ENCODE assay signal across 11 mouse cellular contexts in the genomic region with DNA sequence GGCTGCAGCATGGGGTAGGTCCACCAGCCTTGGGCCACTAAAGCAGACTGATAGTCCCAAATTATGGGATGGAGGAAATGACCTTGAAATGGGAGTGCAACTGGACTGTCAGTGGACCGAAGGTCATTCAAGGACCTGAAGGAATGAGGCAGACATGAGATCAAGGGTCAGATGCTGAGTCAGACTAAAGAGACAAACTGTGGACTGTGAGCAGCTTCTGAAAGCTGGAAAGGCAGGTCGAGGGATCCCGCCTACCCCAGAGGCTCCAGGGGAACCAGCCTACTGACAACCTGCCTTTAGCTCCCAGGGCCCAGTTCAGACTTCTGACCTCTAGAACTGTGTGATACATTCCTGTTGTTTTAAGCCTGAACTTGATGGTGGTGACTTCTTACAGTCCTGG. TPM values are rescaled to one million over a fixed set of nuclear protein-coding genes. Genes with fewer than 3 reads are reported as not detected.
A peak's percentile ranks its signal among the peaks of the same experiment; 100 is the strongest.
DNase-seq lines count a peak whose midpoint lies in the region; ATAC-seq and TF ChIP-seq lines count a peak whose summit lies in the region.
"Had no signal": no experiment of that assay in that cellular context is flagged by ENCODE, and none has a peak within 500 bp of the region (broad histone marks: within the 10 kb centered on the region; RNA-seq: fewer than 3 reads in every experiment).

No protein-coding gene starts in this region.

- no peak overlapping the region for H3K4me3 ChIP-seq in hindbrain, embryonic 11.5 days (ENCODE audit: low read depth, low read length)
- H3K4me3 ChIP-seq in hindbrain, postnatal 0 days (ENCODE audit: low read length) = no peak overlapping the region
- H3K4me3 ChIP-seq in midbrain, embryonic 13.5 days (replicated peaks) = no peak overlapping the region
- H3K4me3 ChIP-seq in midbrain, embryonic 15.5 days = no peak overlapping the region
- H3K4me3 ChIP-seq in stomach, postnatal 0 days (ENCODE audit: low read depth, low read length) = no peak overlapping the region

- H3K4me1 ChIP-seq in hindbrain, embryonic 11.5 days (replicated peaks; ENCODE audit: control insufficient read depth, insufficient read depth, low read length) = peaks cover 42% of the 10 kb centered on the region
- peaks cover 39% of the 10 kb centered on the region for H3K4me1 ChIP-seq in hindbrain, postnatal 0 days (ENCODE audit: insufficient read depth, low read length)
- H3K4me1 ChIP-seq in midbrain, embryonic 13.5 days (replicated peaks) = peaks cover 62% of the 10 kb centered on the region
- H3K4me1 ChIP-seq in midbrain, embryonic 15.5 days = peaks cover 39% of the 10 kb centered on the region
- H3K4me1 ChIP-seq in stomach, postnatal 0 days (replicated peaks; ENCODE audit: control insufficient read depth, insufficient read depth) = no peaks in the 10 kb centered on the region

- no peaks in the 10 kb centered on the region for H3K9me3 ChIP-seq in hindbrain, embryonic 11.5 days (ENCODE audit: control insufficient read depth, low read length)
- no peaks in the 10 kb centered on the region for H3K9me3 ChIP-seq in hindbrain, postnatal 0 days (ENCODE audit: low read length)
- H3K9me3 ChIP-seq in midbrain, embryonic 13.5 days = no peaks in the 10 kb centered on the region
- H3K9me3 ChIP-seq in midbrain, embryonic 15.5 days = no peaks in the 10 kb centered on the region
- no peaks in the 10 kb centered on the region for H3K9me3 ChIP-seq in stomach, postnatal 0 days (ENCODE audit: control insufficient read depth, low read length)
- H3K9me3 ChIP-seq: megakaryocyte, embryonic 14.5 days had no signal

- 53% methylated on average over 3 of the region's 3 CpGs for WGBS in hindbrain, embryonic 11.5 days
- WGBS in hindbrain, postnatal 0 days = 60% methylated on average over 3 of the region's 3 CpGs
- 67% methylated on average over 3 of the region's 3 CpGs for WGBS in midbrain, embryonic 13.5 days
- WGBS in midbrain, embryonic 15.5 days = 76% methylated on average over 3 of the region's 3 CpGs
- 69% methylated on average over 3 of the region's 3 CpGs for WGBS in stomach, postnatal 0 days

- peak; percentile 15 for DNase-seq in adrenal gland, adult 2 months
- no peak for DNase-seq in adrenal gland, postnatal 10 days
- DNase-seq in hindbrain, embryonic 11.5 days (ENCODE audit: low spot score) = no peak
- DNase-seq in hindbrain, postnatal 0 days (ENCODE audit: low spot score) = no peak
- DNase-seq in stomach, postnatal 0 days (ENCODE audit: low spot score) = no peak
- DNase-seq: layer of hippocampus, adult 9-11 months had no signal

- no peak for ATAC-seq in hindbrain, embryonic 11.5 days (ENCODE audit: low FRiP score)
- no peak for ATAC-seq in hindbrain, postnatal 0 days
- ATAC-seq in midbrain, embryonic 13.5 days = no peak
- no peak for ATAC-seq in midbrain, embryonic 15.5 days (replicated peaks)
- ATAC-seq in stomach, postnatal 0 days (ENCODE audit: low FRiP score, low TSS enrichment) = no peak
- no peak for ATAC-seq in CD4-positive, CD25-positive, alpha-beta regulatory T cell, adult 4 months
- ATAC-seq: activated CD4-positive, CD25-positive, alpha-beta regulatory T cell, adult 4 months had no signal

- H3K27ac ChIP-seq in hindbrain, embryonic 11.5 days (ENCODE audit: low read depth, low read length) = peak overlapping the region; percentile 80
- H3K27ac ChIP-seq in hindbrain, postnatal 0 days = no peak overlapping the region
- H3K27ac ChIP-seq in midbrain, embryonic 13.5 days = peak overlapping the region; percentile 78; the same call in 1 of the 2 replicates
- H3K27ac ChIP-seq in midbrain, embryonic 15.5 days = no peak overlapping the region
- peak overlapping the region; percentile 40; the same call in 1 of the 2 replicates for H3K27ac ChIP-seq in stomach, postnatal 0 days (replicated peaks)

- no peak for TF ChIP-seq CTCF in hindbrain, postnatal 0 days (IDR thresholded peaks at IDR 0.05; ENCODE audit: low read depth)
- TF ChIP-seq CTCF in stomach, postnatal 0 days (IDR thresholded peaks at IDR 0.05; ENCODE audit: low read depth) = no peak

- no peak overlapping the region for H3K9ac ChIP-seq in hindbrain, embryonic 11.5 days (ENCODE audit: low read depth, low read length)
- no peak overlapping the region for H3K9ac ChIP-seq in hindbrain, postnatal 0 days (replicated peaks; ENCODE audit: low read length)
- H3K9ac ChIP-seq in midbrain, embryonic 13.5 days (replicated peaks) = no peak overlapping the region
- no peak overlapping the region for H3K9ac ChIP-seq in midbrain, embryonic 15.5 days
- no peak overlapping the region for H3K9ac ChIP-seq in stomach, postnatal 0 days (ENCODE audit: low read length)

- no peaks in the 10 kb centered on the region for H3K36me3 ChIP-seq in hindbrain, embryonic 11.5 days (ENCODE audit: control insufficient read depth, insufficient read depth, low read length)
- H3K36me3 ChIP-seq in hindbrain, postnatal 0 days (ENCODE audit: insufficient read depth, low read length) = no peaks in the 10 kb centered on the region
- no peaks in the 10 kb centered on the region for H3K36me3 ChIP-seq in midbrain, embryonic 13.5 days
- H3K36me3 ChIP-seq in midbrain, embryonic 15.5 days (replicated peaks) = no peaks in the 10 kb centered on the region
- no peaks in the 10 kb centered on the region for H3K36me3 ChIP-seq in stomach, postnatal 0 days (ENCODE audit: control insufficient read depth, insufficient read depth, low read length)

- H3K4me2 ChIP-seq in hindbrain, embryonic 11.5 days (replicated peaks; ENCODE audit: low read depth, low read length) = no peak overlapping the region
- H3K4me2 ChIP-seq in hindbrain, postnatal 0 days (ENCODE audit: low read depth, low read length) = no peak overlapping the region
- H3K4me2 ChIP-seq in midbrain, embryonic 13.5 days (replicated peaks) = no peak overlapping the region
- no peak overlapping the region for H3K4me2 ChIP-seq in midbrain, embryonic 15.5 days
- H3K4me2 ChIP-seq in stomach, postnatal 0 days (replicated peaks; ENCODE audit: low read depth) = no peak overlapping the region

- no peaks in the 10 kb centered on the region for H3K27me3 ChIP-seq in hindbrain, embryonic 11.5 days (ENCODE audit: control insufficient read depth, insufficient read depth, low read length)
- H3K27me3 ChIP-seq in hindbrain, postnatal 0 days (ENCODE audit: insufficient read depth, low read length) = no peaks in the 10 kb centered on the region
- no peaks in the 10 kb centered on the region for H3K27me3 ChIP-seq in midbrain, embryonic 13.5 days
- H3K27me3 ChIP-seq in midbrain, embryonic 15.5 days (replicated peaks) = no peaks in the 10 kb centered on the region
- H3K27me3 ChIP-seq in stomach, postnatal 0 days (ENCODE audit: control insufficient read depth, insufficient read depth, low read length) = no peaks in the 10 kb centered on the region

- TF ChIP-seq EP300 in stomach, postnatal 0 days (optimal IDR thresholded peaks at IDR 0.05) = no peak

RNA-seq across cellular contexts. Expression of gene Prex1, which starts 55.3 kb away (rescaled TPM):
- total RNA-seq in adrenal gland, adult 2 months (2021) = 10 to 100 TPM; 11.2 to 18.2 TPM
- 35.4 and 37.9 TPM in 2 replicates for polyA plus RNA-seq in adrenal gland, adult 2 months (2012; rRNA removed)
- 10 to 100 TPM; 14.2 to 17.1 TPM for total RNA-seq in adrenal gland, postnatal 10 days (2021)
- polyA plus RNA-seq in hindbrain, embryonic 11.5 days (2014; fragmentation: Nextera tagmentation; extraction: Ambion mirVana) = 20.9 and 21.7 TPM in 2 replicates
- total RNA-seq in hindbrain, postnatal 0 days (2014; rRNA removed) = 63.2 and 66.8 TPM in 2 replicates
- 24.1 and 24.2 TPM in 2 replicates for polyA plus RNA-seq in hindbrain, postnatal 0 days (2015; fragmentation: Nextera tagmentation; extraction: Ambion mirVana)
- 17.7 and 21.1 TPM in 2 replicates for polyA plus RNA-seq in midbrain, embryonic 13.5 days (2015; fragmentation: Nextera tagmentation; extraction: Ambion mirVana)
- polyA plus RNA-seq in midbrain, embryonic 15.5 days (2015; fragmentation: Nextera tagmentation; extraction: Ambion mirVana) = 20.6 and 22.0 TPM in 2 replicates
- 12.0 and 12.8 TPM in 2 replicates for polyA plus RNA-seq in stomach, postnatal 0 days (2015; fragmentation: Nextera tagmentation; extraction: Ambion mirVana)
- polyA plus RNA-seq in CD4-positive, CD25-positive, alpha-beta regulatory T cell, adult 4 months (2017; shearing (Covaris generic)) = 10 to 100 TPM; 25.0 to 25.2 TPM

Comparison
In these comparisons a context has a peak if more than half of its experiments do, and no peak if none do; other contexts are left out.
1. H3K27ac ChIP-seq: peak in hindbrain, embryonic 11.5 days (single experiment), midbrain, embryonic 13.5 days (single experiment) and stomach, postnatal 0 days (single experiment); none in hindbrain, postnatal 0 days (single experiment) and midbrain, embryonic 15.5 days (single experiment).